8 mouse cellular contexts compared by ENCODE assay signal in genomic region chr2:153561564-153561963, GRCm38 (mm10). TPM values are rescaled to one million over a fixed set of nuclear protein-coding genes. Genes with fewer than 3 reads are reported as not detected.
A peak's percentile ranks its signal among the peaks of the same experiment; 100 is the strongest.
DNase-seq lines count a peak whose midpoint lies in the region; ATAC-seq lines count a peak whose summit lies in the region.

No protein-coding gene starts in this region.

- H3K4me2 ChIP-seq in lung, embryonic 16.5 days (ENCODE audit: low read depth, low read length): peak overlapping the region; percentile 50
- peak overlapping the region; percentile 61 for H3K4me2 ChIP-seq in limb, embryonic 13.5 days (replicated peaks)
- no peak overlapping the region; the same call in 1 of the 2 replicates for H3K4me2 ChIP-seq in neural tube, embryonic 14.5 days (ENCODE audit: low read depth, low read length)

- peaks cover 18% of the 10 kb centered on the region for H3K4me1 ChIP-seq in lung, embryonic 16.5 days (replicated peaks; ENCODE audit: control insufficient read depth, insufficient read depth, low read length)
- peaks cover 22% of the 10 kb centered on the region for H3K4me1 ChIP-seq in limb, embryonic 13.5 days
- H3K4me1 ChIP-seq in neural tube, embryonic 14.5 days (ENCODE audit: control insufficient read depth, insufficient read depth, low read length): peaks cover 16% of the 10 kb centered on the region

- no peaks in the 10 kb centered on the region for H3K36me3 ChIP-seq in lung, embryonic 16.5 days (ENCODE audit: control insufficient read depth, insufficient read depth, low read length)
- no peaks in the 10 kb centered on the region for H3K36me3 ChIP-seq in limb, embryonic 13.5 days
- no peaks in the 10 kb centered on the region for H3K36me3 ChIP-seq in neural tube, embryonic 14.5 days (ENCODE audit: control insufficient read depth, insufficient read depth, low read length)

- no peak overlapping the region for H3K9ac ChIP-seq in lung, embryonic 16.5 days (ENCODE audit: low read length)
- peak overlapping the region; percentile 32; the same call in 1 of the 2 replicates for H3K9ac ChIP-seq in limb, embryonic 13.5 days
- no peak overlapping the region for H3K9ac ChIP-seq in neural tube, embryonic 14.5 days (replicated peaks; ENCODE audit: low read depth, low read length)

- no peaks in the 10 kb centered on the region for H3K27me3 ChIP-seq in lung, embryonic 16.5 days (ENCODE audit: control insufficient read depth, insufficient read depth, low read depth, low read length)
- peaks cover 18% of the 10 kb centered on the region; the same call in 1 of the 2 replicates for H3K27me3 ChIP-seq in limb, embryonic 13.5 days
- no peaks in the 10 kb centered on the region for H3K27me3 ChIP-seq in neural tube, embryonic 14.5 days (ENCODE audit: control insufficient read depth, insufficient read depth, low read length)

- H3K9me3 ChIP-seq in lung, embryonic 16.5 days (ENCODE audit: control insufficient read depth, low read length): no peaks in the 10 kb centered on the region
- no peaks in the 10 kb centered on the region for H3K9me3 ChIP-seq in limb, embryonic 13.5 days
- H3K9me3 ChIP-seq in neural tube, embryonic 14.5 days (ENCODE audit: control insufficient read depth, low read length): no peaks in the 10 kb centered on the region

- ATAC-seq in lung, embryonic 16.5 days (ENCODE audit: low read depth): peak; percentile 39
- 0 out of 2 replicates have a peak, but pooled peaks have one; percentile 12 for ATAC-seq in erythroblast, adult 5-6 weeks (replicated peaks; ENCODE audit: low FRiP score, poor library complexity, severe bottlenecking)
- ATAC-seq in limb, embryonic 13.5 days (ENCODE audit: low FRiP score, low read depth): no peak
- 0 out of 2 replicates have a peak, but pooled peaks have one; percentile 1 for ATAC-seq in neural tube, embryonic 14.5 days (ENCODE audit: low read depth)

- 23% methylated on average over 5 of the region's 5 CpGs for WGBS in lung, embryonic 16.5 days
- 42% methylated on average over 5 of the region's 5 CpGs for WGBS in limb, embryonic 13.5 days
- 50% methylated on average over 5 of the region's 5 CpGs for WGBS in neural tube, embryonic 14.5 days

- H3K27ac ChIP-seq in lung, embryonic 16.5 days (ENCODE audit: low read length): peak overlapping the region; percentile 61
- no peak overlapping the region for H3K27ac ChIP-seq in limb, embryonic 13.5 days
- H3K27ac ChIP-seq in neural tube, embryonic 14.5 days (ENCODE audit: low read depth, low read length): no peak overlapping the region

- H3K4me3 ChIP-seq in lung, embryonic 16.5 days (ENCODE audit: low read length): no peak overlapping the region
- H3K4me3 ChIP-seq in limb, embryonic 13.5 days: no peak overlapping the region
- no peak overlapping the region for H3K4me3 ChIP-seq in neural tube, embryonic 14.5 days (ENCODE audit: low read depth, low read length)

- no peak for DNase-seq in lung, postnatal 25 days (ENCODE audit: low spot score)
- no peak for DNase-seq in frontal cortex, postnatal 10 days (ENCODE audit: low spot score in 2 of 2)
- no peak for DNase-seq in spleen, adult 12 weeks (ENCODE audit: low spot score)
- no peak for DNase-seq in cerebellum, adult 11 months

RNA-seq across cellular contexts. Expression of gene Nol4l, which starts 31.8 kb away (rescaled TPM):
- polyA plus RNA-seq in lung, embryonic 16.5 days (2015; fragmentation: Nextera tagmentation; extraction: Ambion mirVana): 8.9 and 9.9 TPM in 2 replicates
- 2.7 and 6.1 TPM in 2 replicates for total RNA-seq in erythroblast, adult 5-6 weeks (2015; ENCODE audit: low replicate concordance)
- total RNA-seq in erythroblast, adult 5-6 weeks (2017; ENCODE audit: low replicate concordance): 1.8 and 4.3 TPM in 2 replicates
- 11.8 and 13.2 TPM in 2 replicates for polyA plus RNA-seq in limb, embryonic 13.5 days (2015; fragmentation: Nextera tagmentation; extraction: Ambion mirVana)
- polyA plus RNA-seq in neural tube, embryonic 14.5 days (2014; fragmentation: Nextera tagmentation; extraction: Ambion mirVana): 44.4 and 47.9 TPM in 2 replicates
